Mouse (Mus musculus) intestine, postnatal 0 days (tissue): Measurements from ENCODE around the gene Ppp1r13l. TPM values are rescaled to one million over a fixed set of nuclear protein-coding genes. Genes with fewer than 3 reads are reported as not detected.

ENCODE experiments used
- ATAC-seq: fragments of 200-750 bp; cut with Nextera tagmentation; 2 replicates; pipeline ENCODE4 v1.8.0; 2017; ENCODE audit warnings: mild to moderate bottlenecking, moderate TSS enrichment, moderate library complexity
- H3K27ac ChIP-seq: fragments of 300-500 bp; sonication (generic); 2 replicates; pipeline ENCODE4 v1.5.1; 2014; ENCODE audit warnings: mild to moderate bottlenecking, low read depth, low read length, moderate library complexity
- H3K27me3 ChIP-seq: fragments of 300-500 bp; sonication (generic); replicated peaks from 2 replicates; pipeline ENCODE4 v1.6.1; 2014; ENCODE audit warnings: low read length, mixed read lengths; ENCODE audit not compliant: control insufficient read depth, insufficient read depth
- H3K36me3 ChIP-seq: fragments of 300-500 bp; sonication (generic); 2 replicates; pipeline ENCODE4 v1.6.1; 2014; ENCODE audit warnings: mild to moderate bottlenecking, moderate library complexity; ENCODE audit not compliant: control insufficient read depth, insufficient read depth
- H3K4me1 ChIP-seq: fragments of 300-500 bp; sonication (generic); replicated peaks from 2 replicates; pipeline ENCODE4 v1.6.1; 2014; ENCODE audit warnings: antibody characterized with exemption, low read length, mixed read lengths; ENCODE audit not compliant: control insufficient read depth, insufficient read depth
- H3K4me2 ChIP-seq: fragments of 300-500 bp; sonication (generic); replicated peaks from 2 replicates; pipeline ENCODE4 v1.6.1; 2014; ENCODE audit warnings: low read depth, mild to moderate bottlenecking, moderate library complexity
- H3K4me3 ChIP-seq: fragments of 300-500 bp; sonication (generic); 2 replicates; pipeline ENCODE4 v1.5.1; 2014; ENCODE audit warnings: low read depth, low read length
- H3K9ac ChIP-seq: fragments of 300-500 bp; sonication (generic); 2 replicates; pipeline ENCODE4 v1.6.1; 2014; ENCODE audit warnings: mild to moderate bottlenecking, low read depth, low read length
- H3K9me3 ChIP-seq: fragments of 300-500 bp; sonication (generic); 2 replicates; pipeline ENCODE4 v1.6.1; 2016; ENCODE audit warnings: mixed run types; ENCODE audit not compliant: control insufficient read depth
- CTCF ChIP-seq: sonication (generic); IDR thresholded peaks from 2 replicates; pipeline ENCODE4 v1.5.1; 2016; ENCODE audit warnings: low read depth, mild to moderate bottlenecking, control low read depth, antibody characterized with exemption, moderate library complexity
- WGBS: fragments of 180-500 bp; shearing (Covaris S2); extraction: QIAGEN DNeasy Blood & Tissue Kit; methylation state at CpG from one replicate; pipeline ENCODE4 v1.1.7; 2014; 5-methylcytosine and 5-hydroxymethylcytosine counted together
- polyA plus RNA-seq: library from polyadenylated mRNA; unstranded; fragments of >200 nt; fragmentation: Nextera tagmentation; extraction: Ambion mirVana; gene quantifications from 2 replicates; pipeline ENCODE4 v1.2.1, GENCODE M21; 2015

Ppp1r13l gene
- polyA plus RNA-seq, 1 experiment from 2014 or later = 1.4 TPM

DNA sequence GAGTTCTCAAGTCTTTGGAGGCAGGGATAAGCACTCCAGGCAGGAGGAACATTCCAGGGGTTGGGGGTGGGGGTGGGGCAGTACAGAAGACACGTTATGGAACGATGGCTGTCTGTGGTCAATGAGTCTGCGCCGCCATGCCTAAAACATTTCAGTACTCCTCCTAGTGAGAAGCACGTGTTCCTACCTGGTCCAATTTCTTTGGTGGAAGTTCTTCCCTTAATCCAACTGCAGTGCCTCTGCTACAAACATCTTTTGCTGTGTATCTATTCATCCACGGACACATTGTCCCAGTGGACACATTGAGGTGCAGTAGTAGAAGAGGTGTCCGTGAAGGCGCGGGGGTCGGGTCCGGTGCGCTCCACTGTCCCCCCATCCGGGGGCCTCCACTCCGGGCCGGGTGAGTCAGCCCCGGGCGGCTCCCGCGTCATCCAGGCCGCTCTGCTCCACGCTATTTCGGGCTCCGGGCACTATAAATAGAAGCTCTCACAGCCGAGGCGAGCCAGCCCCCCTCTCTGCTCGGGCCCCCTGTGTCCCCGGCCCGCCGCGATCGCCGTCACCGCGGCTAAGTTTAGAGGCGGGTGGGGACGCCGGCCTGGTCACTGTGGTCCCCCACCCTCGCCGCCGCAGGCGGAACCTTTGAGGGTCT lies 17.7 kb upstream of the Ppp1r13l start:
- Histone ChIP-seq H3K27me3 (peaks cover 5% of the 10 kb centered on the region; the same call in 1 of the 2 replicates), H3K9ac (no peak overlapping the region), H3K4me3 (peak overlapping the region; percentile 33), H3K4me1 (0 out of 2 replicates have a peak, but pooled peaks cover 5% of the 10 kb centered on the region), H3K27ac (no peak overlapping the region), H3K4me2 (peak overlapping the region; percentile 68), H3K9me3 (no peaks in the 10 kb centered on the region), H3K36me3 (no peaks in the 10 kb centered on the region)
- ATAC-seq = no peak
- TF ChIP-seq CTCF = no peak
- WGBS = under 1% methylated on average over 41 of the region's 41 CpGs

- under 1% methylated on average over 27 of the region's 27 CpGs for WGBS
- TF ChIP-seq CTCF = peak; percentile 98
- Histone ChIP-seq H3K9me3 (no peaks in the 10 kb centered on the region), H3K9ac (no peak overlapping the region), H3K27ac (no peak overlapping the region), H3K36me3 (no peaks in the 10 kb centered on the region), H3K27me3 (peaks cover 5% of the 10 kb centered on the region; the same call in 1 of the 2 replicates), H3K4me1 (0 out of 2 replicates have a peak, but pooled peaks cover 5% of the 10 kb centered on the region), H3K4me3 (peak overlapping the region; percentile 33), H3K4me2 (peak overlapping the region; percentile 68)
- ATAC-seq = no peak
Observed at GRCm38 (mm10) chr7:19342481-19343027, 17.0 kb upstream of the Ppp1r13l start.

GRCm38 (mm10) chr7:19343210-19343808 lies 16.2 kb upstream of the Ppp1r13l start:
- ATAC-seq = no peak
- TF ChIP-seq CTCF = peak; percentile 96
- Histone ChIP-seq H3K4me1 (0 out of 2 replicates have a peak, but pooled peaks cover 5% of the 10 kb centered on the region), H3K4me2 (peak overlapping the region; percentile 68), H3K9ac (no peak overlapping the region), H3K27ac (no peak overlapping the region), H3K27me3 (peaks cover 5% of the 10 kb centered on the region; the same call in 1 of the 2 replicates), H3K4me3 (no peak overlapping the region), H3K9me3 (no peaks in the 10 kb centered on the region), H3K36me3 (no peaks in the 10 kb centered on the region; the same call in 1 of the 2 replicates)
- WGBS = under 1% methylated on average over 11 of the region's 11 CpGs

DNA sequence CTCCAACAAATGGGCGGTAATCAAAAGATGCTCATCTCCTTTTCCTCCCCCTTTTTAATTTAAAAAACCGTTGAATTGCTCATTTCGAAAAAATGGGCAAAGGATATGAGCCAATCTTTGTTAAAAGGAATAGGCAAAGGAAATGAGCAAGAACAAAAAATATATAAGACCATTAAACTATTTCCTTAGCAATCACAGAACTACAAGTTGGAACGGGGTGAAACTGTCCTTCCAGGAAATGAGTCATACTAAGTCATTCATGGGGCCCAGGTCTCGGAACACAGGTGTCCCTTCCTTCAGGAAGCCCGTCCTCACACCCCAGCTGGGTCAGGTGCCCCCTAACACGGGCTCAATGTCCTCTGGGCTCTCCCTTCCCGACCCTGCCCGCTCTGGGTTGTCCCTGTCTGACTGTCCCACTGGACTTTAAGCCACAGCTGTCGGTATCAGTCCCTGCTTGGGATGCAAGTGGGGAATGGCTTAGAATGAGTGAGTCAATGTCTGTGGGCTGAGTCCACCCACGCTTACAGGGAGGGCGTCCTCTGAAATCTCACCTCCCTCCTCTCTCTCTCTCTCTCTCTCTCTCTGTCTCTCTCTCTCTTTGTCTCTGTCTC lies 15.2 kb upstream of the Ppp1r13l start, which contains the start of gene Ercc1:
Gene Ercc1 (plus strand): TSS at position 542 of the 611 bp plus-strand sequence.
- Histone ChIP-seq H3K36me3 (peaks cover 8% of the 10 kb centered on the region; the same call in 1 of the 2 replicates), H3K27ac (peak within 1 kb of the TSS; percentile 70), H3K9ac (peak within 1 kb of the TSS; percentile 66), H3K4me2 (peak within 1 kb of the TSS; percentile 68), H3K4me1 (0 out of 2 replicates have a peak, but pooled peaks cover 5% of the 10 kb centered on the region), H3K4me3 (peak within 1 kb of the TSS; percentile 79), H3K27me3 (peaks cover 5% of the 10 kb centered on the region; the same call in 1 of the 2 replicates), H3K9me3 (no peaks in the 10 kb centered on the region)
- no peak for TF ChIP-seq CTCF
- WGBS = 19% methylated on average over 12 of the region's 12 CpGs
- ATAC-seq = peak; percentile 29

- ATAC-seq = peak; percentile 95
- H3K9me3 ChIP-seq = no peaks in the 10 kb centered on the region
- H3K4me1 ChIP-seq = 0 out of 2 replicates have a peak, but pooled peaks cover 5% of the 10 kb centered on the region
- WGBS = under 1% methylated on average over 31 of the region's 31 CpGs
- peak overlapping the region; percentile 79 for H3K4me3 ChIP-seq
- H3K27ac ChIP-seq = peak overlapping the region; percentile 70
- H3K27me3 ChIP-seq = peaks cover 5% of the 10 kb centered on the region; the same call in 1 of the 2 replicates
- H3K9ac ChIP-seq = peak overlapping the region; percentile 66
- peak overlapping the region; percentile 68 for H3K4me2 ChIP-seq
- TF ChIP-seq CTCF = no peak
- H3K36me3 ChIP-seq = peaks cover 11% of the 10 kb centered on the region; the same call in 1 of the 2 replicates
Observed at GRCm38 (mm10) chr7:19344938-19345471, 14.5 kb upstream of the Ppp1r13l start.
